Mouse (Mus musculus): ENCODE results near the gene B3galt6.

- TF ChIP-seq CTCF (conservative IDR thresholded peaks at IDR 0.05; ENCODE audit: insufficient read depth, insufficient read length, low read depth, low read length) = no peak
- TF ChIP-seq POLR2A (IDR thresholded peaks at IDR 0.05; ENCODE audit: low read depth, low read length) = no peak
These were observed 30.1 kb downstream of the B3galt6 start, which contains the start of gene C1qtnf12 for GRCm38 (mm10) chr4:155962167-155962971.
